Mouse (Mus musculus) cerebellum, postnatal 25 days (tissue): ENCODE results near the gene A930018P22Rik.

Source experiments
- DNase-seq, 2 experiments: peaks; one replicate each; pipeline ENCODE4 v3.0.0; 2021; ENCODE audit warnings: mixed read lengths in 2 of 2

A930018P22Rik gene

DNA sequence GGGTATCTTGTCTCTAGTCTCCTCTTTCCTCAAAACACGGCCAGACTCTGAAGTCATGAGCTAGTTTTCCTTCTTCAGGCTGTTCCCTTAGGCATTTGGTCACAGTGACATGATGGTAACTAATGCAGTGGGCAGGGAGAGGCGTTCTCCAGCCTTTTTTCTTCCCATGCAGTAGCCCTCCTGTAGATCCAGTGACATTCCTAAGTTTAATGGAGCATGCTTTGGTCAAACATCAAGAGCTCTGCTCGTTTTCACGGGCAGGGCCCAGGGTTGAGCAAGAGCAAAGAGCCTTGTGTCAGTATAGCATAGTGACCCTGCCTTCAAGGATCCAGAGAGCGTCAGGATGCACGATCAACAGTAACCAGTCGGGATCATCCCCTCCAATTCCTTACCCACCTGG, 40.8 kb downstream of the A930018P22Rik start:
- DNase-seq: no peak

DNA sequence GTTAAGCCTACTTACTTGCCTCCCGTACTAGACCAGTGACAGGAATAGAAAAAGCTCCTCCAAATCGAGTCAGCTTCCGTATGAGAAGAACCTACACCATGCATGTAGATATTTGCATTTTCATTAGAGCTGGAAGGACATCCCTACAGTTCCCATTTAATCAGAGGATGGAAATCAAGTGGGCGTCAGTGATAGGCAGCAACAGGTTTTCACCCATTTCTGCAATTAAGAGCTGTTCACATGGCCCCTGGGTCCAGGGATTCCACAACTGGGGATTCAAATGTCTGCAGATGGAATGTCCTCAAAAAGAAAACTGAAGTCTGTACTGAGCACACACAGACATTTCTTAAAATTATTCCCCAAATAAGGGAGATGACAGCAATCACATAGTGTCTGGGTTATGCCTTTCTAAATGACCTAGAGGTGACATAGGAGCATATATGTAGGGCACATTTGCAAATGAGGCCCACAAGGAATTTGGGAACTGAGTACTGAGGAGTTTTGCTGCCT, 41.5 kb downstream of the A930018P22Rik start:
- DNase-seq: no peak

DNA sequence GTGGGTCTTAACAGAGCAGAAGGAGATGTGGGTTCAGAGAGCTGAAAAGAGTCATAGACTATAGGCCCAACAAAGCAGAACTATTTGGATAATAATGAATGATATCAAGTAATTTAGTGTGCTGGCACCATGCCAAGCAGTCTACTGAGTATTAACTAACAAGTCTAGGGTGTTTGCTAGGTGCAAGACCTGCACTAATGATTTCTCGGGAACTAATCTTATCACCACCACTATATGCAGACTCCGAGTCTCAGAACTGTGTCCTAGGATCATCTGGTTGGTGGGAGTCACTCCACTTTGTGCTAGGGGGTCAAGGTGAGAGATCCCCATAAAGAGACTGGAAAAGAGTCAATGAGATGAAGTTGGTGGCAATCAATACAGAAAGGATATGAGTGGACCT, 43.1 kb downstream of the A930018P22Rik start:
- no peak for DNase-seq

DNA sequence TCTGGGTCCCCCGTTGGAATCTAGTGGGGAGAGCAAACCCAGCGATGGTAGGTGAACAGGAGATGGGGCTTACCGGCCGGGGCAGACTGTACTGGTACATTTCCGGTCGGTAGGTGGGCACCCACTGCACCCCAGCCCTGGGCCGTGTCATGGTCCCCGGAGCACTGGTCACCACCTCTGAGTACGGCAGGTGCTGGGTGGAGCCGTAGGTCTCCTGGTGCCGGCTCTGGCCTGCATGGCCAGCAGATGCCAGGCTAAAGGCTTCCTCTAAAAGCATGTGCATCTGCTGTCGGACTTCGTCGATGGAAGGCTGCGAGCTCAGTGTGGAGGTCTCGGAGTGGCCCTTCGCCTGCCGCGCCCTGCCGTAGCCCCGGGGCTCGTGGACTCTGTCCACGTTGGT, 45.2 kb downstream of the A930018P22Rik start:
- no peak for DNase-seq

DNA sequence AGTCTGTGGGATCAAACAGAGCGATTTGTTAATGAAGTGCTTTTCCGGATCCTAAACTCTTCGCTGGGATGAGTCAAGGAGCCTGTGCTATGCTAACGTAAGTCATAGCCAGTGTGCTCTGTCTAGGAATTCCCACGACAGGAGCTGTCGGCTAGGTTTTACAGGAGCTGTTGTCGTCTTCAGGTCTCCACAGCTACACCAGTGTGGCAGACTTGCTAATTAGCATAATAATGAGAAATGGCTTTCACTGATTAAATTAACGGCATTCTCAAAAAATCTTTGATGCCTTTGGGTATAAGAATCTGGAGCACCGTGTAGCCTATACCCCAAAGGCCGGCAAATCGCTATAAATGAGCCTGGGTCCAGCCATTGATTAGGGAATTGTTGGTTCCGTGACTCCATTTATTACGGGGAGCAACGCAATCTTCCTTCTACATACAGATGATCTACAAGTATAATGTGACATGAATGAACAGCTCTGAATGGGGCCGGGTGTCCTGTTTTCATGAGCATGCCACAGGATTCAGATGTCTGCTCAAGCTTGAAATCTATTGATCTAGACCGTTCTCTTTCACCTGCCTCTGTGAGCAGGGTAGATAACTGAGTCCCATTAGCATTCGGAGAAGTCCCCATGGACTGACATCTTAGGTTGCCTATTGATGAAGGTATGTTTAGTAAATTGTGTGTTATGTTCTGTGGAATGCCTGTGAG, 45.8 kb downstream of the A930018P22Rik start:
- DNase-seq: no peak

DNA sequence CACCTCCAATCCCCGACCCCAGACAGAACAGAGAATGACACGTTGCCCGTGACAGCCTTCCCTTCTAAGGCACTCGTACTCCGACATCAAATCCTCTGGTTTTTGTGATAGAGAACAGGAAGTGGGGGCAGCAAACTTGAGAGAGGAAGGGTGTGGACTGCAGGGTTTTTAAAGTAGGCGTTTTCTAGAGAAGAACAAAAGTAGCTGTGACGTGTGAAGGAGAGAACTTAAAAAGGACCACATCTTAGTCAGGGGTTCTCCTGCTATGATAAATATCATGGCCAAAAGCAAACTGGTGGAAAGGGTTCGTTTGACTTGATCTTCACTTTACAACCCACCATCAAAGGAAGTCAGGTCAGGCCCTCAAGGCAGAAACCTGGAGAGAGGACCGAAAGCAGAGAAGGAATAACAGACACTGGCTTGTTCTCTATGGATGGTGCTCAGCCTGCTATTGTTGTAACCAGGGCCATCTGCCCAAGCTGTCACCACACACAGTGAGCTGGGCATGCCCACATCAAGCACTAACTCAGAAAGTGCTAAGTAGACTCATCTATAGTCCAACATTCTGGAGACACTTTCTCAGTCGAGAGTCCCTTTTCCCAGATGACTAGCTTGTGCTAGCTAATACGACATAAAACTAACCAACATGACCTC, 50.3 kb downstream of the A930018P22Rik start:
- peak in 1 of 2 experiments; percentile 56 for DNase-seq

DNA sequence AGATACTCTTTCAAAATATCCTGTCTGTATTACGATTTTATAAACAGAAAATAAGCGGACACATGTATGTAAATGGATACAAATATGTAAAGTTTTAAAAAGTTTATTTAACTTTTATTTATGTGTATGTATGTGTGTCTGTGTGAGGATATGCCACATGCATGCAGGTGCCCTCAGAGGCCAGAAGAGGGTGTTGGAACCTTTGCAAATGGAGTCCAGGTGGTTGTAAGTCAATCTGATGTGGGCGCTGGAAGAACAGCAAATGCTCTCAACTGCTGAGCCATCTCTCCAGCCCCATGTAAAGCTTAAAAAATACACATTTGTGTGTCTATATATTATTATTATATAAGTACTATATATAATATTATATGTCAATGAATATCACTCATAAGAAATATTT, 50.9 kb downstream of the A930018P22Rik start:
- no peak for DNase-seq
